Mouse (Mus musculus) heart, embryonic 15.5 days (tissue): ENCODE results near the gene Primpol. TPM values are rescaled to one million over a fixed set of nuclear protein-coding genes. Genes with fewer than 3 reads are reported as not detected.

ENCODE experiments used
- ATAC-seq: fragments of 200-750 bp; cut with Nextera tagmentation; replicated peaks from 2 replicates; pipeline ENCODE4 v1.8.0; 2017; ENCODE audit warnings: low read depth, moderate TSS enrichment; ENCODE audit not compliant: insufficient number of reproducible peaks, insufficient read depth, low FRiP score
- H3K27ac ChIP-seq: fragments of 300-500 bp; sonication (generic); 2 replicates; pipeline ENCODE4 v1.5.1; 2015; ENCODE audit warnings: mild to moderate bottlenecking, inconsistent platforms
- H3K27me3 ChIP-seq: fragments of 300-500 bp; sonication (generic); 2 replicates; pipeline ENCODE4 v1.6.1; 2015; ENCODE audit warnings: inconsistent platforms
- H3K36me3 ChIP-seq: fragments of 300-500 bp; sonication (generic); 2 replicates; pipeline ENCODE4 v1.6.1; 2015; ENCODE audit warnings: mild to moderate bottlenecking, inconsistent platforms
- H3K4me1 ChIP-seq: fragments of 300-500 bp; sonication (generic); replicated peaks from 2 replicates; pipeline ENCODE4 v1.6.1; 2015; ENCODE audit warnings: inconsistent platforms
- H3K4me2 ChIP-seq: fragments of 300-500 bp; sonication (generic); 2 replicates; pipeline ENCODE4 v1.6.1; 2015; ENCODE audit warnings: inconsistent platforms, mild to moderate bottlenecking, moderate library complexity
- H3K4me3 ChIP-seq: fragments of 300-500 bp; sonication (generic); 2 replicates; pipeline ENCODE4 v1.5.1; 2015; ENCODE audit warnings: mild to moderate bottlenecking, inconsistent platforms
- H3K9ac ChIP-seq: fragments of 300-500 bp; sonication (generic); 2 replicates; pipeline ENCODE4 v1.6.1; 2015; ENCODE audit warnings: mild to moderate bottlenecking, inconsistent platforms
- H3K9me3 ChIP-seq: fragments of 300-500 bp; sonication (generic); replicated peaks from 2 replicates; pipeline ENCODE4 v1.6.1; 2016; ENCODE audit warnings: inconsistent platforms
- WGBS: fragments of 180-500 bp; shearing (Covaris S2); methylation state at CpG from one replicate; pipeline ENCODE4 v1.1.7; 2015; ENCODE audit warnings: mixed read lengths; 5-methylcytosine and 5-hydroxymethylcytosine counted together
- polyA plus RNA-seq: library from polyadenylated mRNA; unstranded; fragments of >200 nt; fragmentation: Nextera tagmentation; extraction: Ambion mirVana; gene quantifications from 2 replicates; pipeline ENCODE4 v1.2.1, GENCODE M21; 2015

Primpol gene
- polyA plus RNA-seq, result 8.7 and 9.8 TPM in 2 replicates

GRCm38 (mm10) chr8:46616879-46617689 is at the start of gene Primpol, which contains the start of gene Casp3:
Primpol (minus strand) TSS chr8:46617212.
Casp3 (plus strand) TSS chr8:46617291.
- ATAC-seq, result peak; percentile 98
- WGBS, result under 1% methylated on average over 54 of the region's 54 CpGs

GRCm38 (mm10) chr8:46655919-46656318 is 38.9 kb upstream of the Primpol start:
- H3K9ac ChIP-seq, result no peak overlapping the region
- no peak for ATAC-seq
- H3K27ac ChIP-seq, result no peak overlapping the region
- H3K36me3 ChIP-seq, result no peaks in the 10 kb centered on the region
- H3K4me3 ChIP-seq, result no peak overlapping the region
- H3K9me3 ChIP-seq, result no peaks in the 10 kb centered on the region
- 0 out of 2 replicates have a peak, but pooled peaks cover 5% of the 10 kb centered on the region for H3K4me1 ChIP-seq
- no peaks in the 10 kb centered on the region for H3K27me3 ChIP-seq
- H3K4me2 ChIP-seq, result no peak overlapping the region
- 71% methylated on average over 2 of the region's 2 CpGs for WGBS

More at GRCm38 (mm10) chr8:46616879-46617689, at the start of gene Primpol, which contains the start of gene Casp3:
- H3K36me3 ChIP-seq, result no peaks in the 10 kb centered on the region
- peak within 1 kb of the TSS; percentile 91 for H3K27ac ChIP-seq
- no peaks in the 10 kb centered on the region for H3K27me3 ChIP-seq
- H3K4me2 ChIP-seq, result peak within 1 kb of the TSS; percentile 78
- peak within 1 kb of the TSS; percentile 73 for H3K4me3 ChIP-seq
- peak within 1 kb of the TSS; percentile 72 for H3K9ac ChIP-seq
- peaks cover 21% of the 10 kb centered on the region for H3K4me1 ChIP-seq
- no peaks in the 10 kb centered on the region for H3K9me3 ChIP-seq

- ATAC-seq, result no peak
Measured at GRCm38 (mm10) chr8:46651872-46652271, 34.9 kb upstream of the Primpol start.

GRCm38 (mm10) chr8:46648421-46648820 is 31.4 kb upstream of the Primpol start:
- Histone ChIP-seq H3K36me3 (no peaks in the 10 kb centered on the region), H3K9ac (no peak overlapping the region), H3K4me3 (no peak overlapping the region), H3K9me3 (no peaks in the 10 kb centered on the region), H3K27ac (no peak overlapping the region), H3K4me2 (no peak overlapping the region), H3K27me3 (no peaks in the 10 kb centered on the region), H3K4me1 (0 out of 2 replicates have a peak, but pooled peaks cover 5% of the 10 kb centered on the region)
- WGBS, result 68% methylated on average over 4 of the region's 4 CpGs
- no peak for ATAC-seq

More at GRCm38 (mm10) chr8:46651872-46652271, 34.9 kb upstream of the Primpol start:
- Histone ChIP-seq H3K4me1 (0 out of 2 replicates have a peak, but pooled peaks cover 5% of the 10 kb centered on the region), H3K27ac (peak overlapping the region; percentile 2; the same call in 1 of the 2 replicates), H3K36me3 (no peaks in the 10 kb centered on the region), H3K9me3 (no peaks in the 10 kb centered on the region), H3K27me3 (no peaks in the 10 kb centered on the region), H3K4me3 (no peak overlapping the region), H3K9ac (no peak overlapping the region), H3K4me2 (no peak overlapping the region)
- 54% methylated on average over 9 of the region's 9 CpGs for WGBS

GRCm38 (mm10) chr8:46641272-46641671 is 24.3 kb upstream of the Primpol start:
- no peaks in the 10 kb centered on the region for H3K27me3 ChIP-seq
- peaks cover 4% of the 10 kb centered on the region for H3K4me1 ChIP-seq
- H3K27ac ChIP-seq, result peak overlapping the region; percentile 37; the same call in 1 of the 2 replicates
- H3K4me2 ChIP-seq, result no peak overlapping the region
- no peak overlapping the region for H3K9ac ChIP-seq
- WGBS, result 68% methylated on average over 5 of the region's 5 CpGs
- ATAC-seq, result no peak
- no peaks in the 10 kb centered on the region for H3K9me3 ChIP-seq
- peaks cover 16% of the 10 kb centered on the region for H3K36me3 ChIP-seq
- no peak overlapping the region for H3K4me3 ChIP-seq

- no peak overlapping the region for H3K4me2 ChIP-seq
Measured at GRCm38 (mm10) chr8:46639852-46640251, 22.8 kb upstream of the Primpol start.

GRCm38 (mm10) chr8:46639010-46639571 is 22.1 kb upstream of the Primpol start:
- H3K4me2 ChIP-seq, result no peak overlapping the region

More at GRCm38 (mm10) chr8:46639852-46640251, 22.8 kb upstream of the Primpol start:
- Histone ChIP-seq H3K27ac (peak overlapping the region; percentile 42), H3K36me3 (peaks cover 30% of the 10 kb centered on the region), H3K27me3 (no peaks in the 10 kb centered on the region), H3K9ac (no peak overlapping the region), H3K4me3 (no peak overlapping the region), H3K9me3 (no peaks in the 10 kb centered on the region), H3K4me1 (peaks cover 4% of the 10 kb centered on the region)
- no peak for ATAC-seq
- 74% methylated on average over 5 of the region's 5 CpGs for WGBS

GRCm38 (mm10) chr8:46630932-46631331 is 13.9 kb upstream of the Primpol start:
- peaks cover under 1% of the 10 kb centered on the region; the same call in 1 of the 2 replicates for H3K4me1 ChIP-seq
- 90% methylated on average over 4 of the region's 4 CpGs for WGBS
- peaks cover 34% of the 10 kb centered on the region for H3K36me3 ChIP-seq
- H3K27ac ChIP-seq, result no peak overlapping the region
- no peak for ATAC-seq
- no peak overlapping the region for H3K4me3 ChIP-seq
- no peaks in the 10 kb centered on the region for H3K9me3 ChIP-seq
- no peaks in the 10 kb centered on the region for H3K27me3 ChIP-seq
- H3K9ac ChIP-seq, result no peak overlapping the region
- H3K4me2 ChIP-seq, result no peak overlapping the region

More at GRCm38 (mm10) chr8:46639010-46639571, 22.1 kb upstream of the Primpol start:
- no peaks in the 10 kb centered on the region for H3K9me3 ChIP-seq
- peak overlapping the region; percentile 56 for H3K27ac ChIP-seq
- H3K9ac ChIP-seq, result no peak overlapping the region
- no peak overlapping the region for H3K4me3 ChIP-seq
- peaks cover 36% of the 10 kb centered on the region for H3K36me3 ChIP-seq
- 28% methylated on average over 6 of the region's 6 CpGs for WGBS
- H3K27me3 ChIP-seq, result no peaks in the 10 kb centered on the region
- peaks cover 4% of the 10 kb centered on the region for H3K4me1 ChIP-seq
- peak; percentile 84 for ATAC-seq

GRCm38 (mm10) chr8:46630422-46630821 is 13.4 kb upstream of the Primpol start:
- ATAC-seq, result no peak
- Histone ChIP-seq H3K4me1 (peaks cover 5% of the 10 kb centered on the region; the same call in 1 of the 2 replicates), H3K4me3 (no peak overlapping the region), H3K36me3 (peaks cover 28% of the 10 kb centered on the region), H3K4me2 (no peak overlapping the region), H3K9ac (no peak overlapping the region), H3K9me3 (no peaks in the 10 kb centered on the region), H3K27ac (no peak overlapping the region), H3K27me3 (no peaks in the 10 kb centered on the region)
- WGBS, result 96% methylated on average over 3 of the region's 3 CpGs

- H3K4me3 ChIP-seq, result no peak overlapping the region
- ATAC-seq, result no peak
- WGBS, result 94% methylated on average over 1 of the region's 1 CpGs
- peaks cover 13% of the 10 kb centered on the region; the same call in 1 of the 2 replicates for H3K36me3 ChIP-seq
- no peak overlapping the region for H3K4me2 ChIP-seq
- H3K27me3 ChIP-seq, result no peaks in the 10 kb centered on the region
- H3K27ac ChIP-seq, result no peak overlapping the region
- H3K4me1 ChIP-seq, result peaks cover 12% of the 10 kb centered on the region; the same call in 1 of the 2 replicates
- no peaks in the 10 kb centered on the region for H3K9me3 ChIP-seq
- no peak overlapping the region for H3K9ac ChIP-seq
Measured at GRCm38 (mm10) chr8:46628645-46629044, 11.6 kb upstream of the Primpol start.

GRCm38 (mm10) chr8:46627881-46628280 is 10.9 kb upstream of the Primpol start:
- Histone ChIP-seq H3K27me3 (no peaks in the 10 kb centered on the region), H3K36me3 (peaks cover 6% of the 10 kb centered on the region; the same call in 1 of the 2 replicates), H3K9me3 (no peaks in the 10 kb centered on the region), H3K9ac (no peak overlapping the region), H3K27ac (no peak overlapping the region), H3K4me1 (peaks cover 12% of the 10 kb centered on the region; the same call in 1 of the 2 replicates), H3K4me3 (no peak overlapping the region), H3K4me2 (no peak overlapping the region)
- 74% methylated on average over 7 of the region's 7 CpGs for WGBS
- ATAC-seq, result no peak
